Mouse (Mus musculus): ENCODE data around the gene Atp2a1.

DNA sequence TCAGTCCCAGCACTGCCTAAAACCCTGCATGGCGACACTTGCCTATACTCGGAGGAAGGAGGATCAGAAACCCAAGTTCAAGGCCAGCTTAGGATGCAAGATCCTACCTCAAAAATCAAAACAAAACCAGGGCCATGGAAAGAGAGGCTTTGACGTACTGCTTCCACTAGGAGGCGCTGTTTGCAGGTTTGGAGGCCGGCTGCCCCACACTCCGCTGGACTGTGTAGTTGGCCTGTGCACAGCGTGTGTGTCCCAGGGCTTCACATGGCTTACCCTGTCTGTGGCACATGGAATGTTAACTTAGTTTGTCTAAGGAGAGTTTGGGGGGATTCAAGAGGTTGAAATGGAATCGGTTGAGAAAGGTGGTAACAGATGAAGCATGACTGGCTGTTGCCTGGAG is 26.1 kb downstream of the Atp2a1 start:
- TF ChIP-seq POLR2A (IDR thresholded peaks at IDR 0.05; ENCODE audit: low read depth, low read length): no peak
- TF ChIP-seq CTCF (IDR thresholded peaks at IDR 0.05; ENCODE audit: borderline replicate concordance, insufficient read depth, low read length): peak; percentile 80; the same call in 1 of the 2 replicates
